Mouse (Mus musculus) stomach, embryonic 15.5 days (tissue): ENCODE results near the gene Ces1a. TPM values are rescaled to one million over a fixed set of nuclear protein-coding genes. Genes with fewer than 3 reads are reported as not detected.

Source experiments
- ATAC-seq: fragments of 200-750 bp; cut with Nextera tagmentation; 2 replicates; pipeline ENCODE4 v1.8.0; 2017; ENCODE audit warnings: low read depth, moderate number of reproducible peaks, moderate TSS enrichment; ENCODE audit not compliant: insufficient read depth, low FRiP score
- H3K27ac ChIP-seq: fragments of 300-500 bp; sonication (generic); 2 replicates; pipeline ENCODE4 v1.5.1; 2015; ENCODE audit warnings: mild to moderate bottlenecking, inconsistent platforms
- H3K27me3 ChIP-seq: fragments of 300-500 bp; sonication (generic); replicated peaks from 2 replicates; pipeline ENCODE4 v1.6.1; 2015; ENCODE audit warnings: inconsistent platforms
- H3K36me3 ChIP-seq: fragments of 300-500 bp; sonication (generic); 2 replicates; pipeline ENCODE4 v1.6.1; 2015; ENCODE audit warnings: inconsistent platforms
- H3K4me1 ChIP-seq: fragments of 300-500 bp; sonication (generic); 2 replicates; pipeline ENCODE4 v1.6.1; 2015; ENCODE audit warnings: inconsistent platforms
- H3K4me2 ChIP-seq: fragments of 300-500 bp; sonication (generic); 2 replicates; pipeline ENCODE4 v1.6.1; 2015; ENCODE audit warnings: mild to moderate bottlenecking, inconsistent platforms
- H3K4me3 ChIP-seq: fragments of 300-500 bp; sonication (generic); replicated peaks from 2 replicates; pipeline ENCODE4 v1.5.1; 2015; ENCODE audit warnings: inconsistent platforms
- H3K9ac ChIP-seq: fragments of 300-500 bp; sonication (generic); 2 replicates; pipeline ENCODE4 v1.6.1; 2015; ENCODE audit warnings: inconsistent platforms
- H3K9me3 ChIP-seq: fragments of 300-500 bp; sonication (generic); 2 replicates; pipeline ENCODE4 v1.6.1; 2016; ENCODE audit warnings: inconsistent platforms
- WGBS: fragments of 180-500 bp; shearing (Covaris S2); methylation state at CpG from one replicate; pipeline ENCODE4 v1.1.7; 2015; 5-methylcytosine and 5-hydroxymethylcytosine counted together
- polyA plus RNA-seq: library from polyadenylated mRNA; unstranded; fragments of >200 nt; fragmentation: Nextera tagmentation; extraction: Ambion mirVana; gene quantifications from 2 replicates; pipeline ENCODE4 v1.2.1, GENCODE M21; 2015

Ces1a gene
- polyA plus RNA-seq = not detected in 2 replicates

GRCm38 (mm10) chr8:93048092-93048491, at the start of gene Ces1a:
TSS of gene Ces1a (minus strand) at chr8:93048192.
- Histone ChIP-seq H3K27me3 (no peaks in the 10 kb centered on the region), H3K27ac (no peak within 1 kb of the TSS), H3K36me3 (no peaks in the 10 kb centered on the region), H3K4me2 (no peak within 1 kb of the TSS), H3K9me3 (no peaks in the 10 kb centered on the region), H3K9ac (no peak within 1 kb of the TSS), H3K4me1 (no peaks in the 10 kb centered on the region), H3K4me3 (no peak within 1 kb of the TSS)
- WGBS = 81% methylated on average over 3 of the region's 3 CpGs
- no peak for ATAC-seq

GRCm38 (mm10) chr8:93095376-93095775, 47.4 kb upstream of the Ces1a start:
- Histone ChIP-seq H3K36me3 (no peaks in the 10 kb centered on the region), H3K4me2 (no peak overlapping the region), H3K4me1 (no peaks in the 10 kb centered on the region), H3K27me3 (no peaks in the 10 kb centered on the region), H3K27ac (no peak overlapping the region), H3K9ac (no peak overlapping the region), H3K4me3 (no peak overlapping the region), H3K9me3 (no peaks in the 10 kb centered on the region)
- no peak for ATAC-seq

- 56% methylated on average over 1 of the region's 1 CpGs for WGBS
Measured at GRCm38 (mm10) chr8:93091324-93091723, 43.3 kb upstream of the Ces1a start.

GRCm38 (mm10) chr8:93088686-93089122, 40.7 kb upstream of the Ces1a start:
- 0 out of 2 replicates have a peak overlapping the region, but pooled peaks have one; percentile 10 for H3K4me2 ChIP-seq
- 3% methylated on average over 2 of the region's 2 CpGs for WGBS
- H3K27me3 ChIP-seq = no peaks in the 10 kb centered on the region
- H3K9me3 ChIP-seq = no peaks in the 10 kb centered on the region
- H3K9ac ChIP-seq = no peak overlapping the region
- peak; percentile 73; the same call in 1 of the 2 replicates for ATAC-seq
- no peak overlapping the region for H3K4me3 ChIP-seq
- H3K27ac ChIP-seq = no peak overlapping the region
- H3K4me1 ChIP-seq = 0 out of 2 replicates have a peak, but pooled peaks cover 3% of the 10 kb centered on the region
- no peaks in the 10 kb centered on the region for H3K36me3 ChIP-seq

More at GRCm38 (mm10) chr8:93091324-93091723, 43.3 kb upstream of the Ces1a start:
- Histone ChIP-seq H3K4me1 (0 out of 2 replicates have a peak, but pooled peaks cover 3% of the 10 kb centered on the region), H3K4me2 (no peak overlapping the region), H3K27ac (no peak overlapping the region), H3K9me3 (no peaks in the 10 kb centered on the region), H3K27me3 (no peaks in the 10 kb centered on the region), H3K36me3 (no peaks in the 10 kb centered on the region), H3K9ac (no peak overlapping the region), H3K4me3 (no peak overlapping the region)
- ATAC-seq = no peak

- Histone ChIP-seq H3K9ac (no peak overlapping the region), H3K27me3 (no peaks in the 10 kb centered on the region), H3K4me2 (peak overlapping the region; percentile 10; the same call in 1 of the 2 replicates), H3K4me1 (0 out of 2 replicates have a peak, but pooled peaks cover 3% of the 10 kb centered on the region), H3K27ac (no peak overlapping the region), H3K4me3 (no peak overlapping the region), H3K9me3 (no peaks in the 10 kb centered on the region), H3K36me3 (no peaks in the 10 kb centered on the region)
- no peak for ATAC-seq
- 14% methylated on average over 7 of the region's 7 CpGs for WGBS
Measured at GRCm38 (mm10) chr8:93088193-93088592, 40.2 kb upstream of the Ces1a start.

- Histone ChIP-seq H3K36me3 (no peaks in the 10 kb centered on the region), H3K27me3 (no peaks in the 10 kb centered on the region), H3K27ac (no peak within 1 kb of the TSS), H3K4me3 (no peak within 1 kb of the TSS), H3K9ac (no peak within 1 kb of the TSS), H3K9me3 (no peaks in the 10 kb centered on the region), H3K4me1 (no peaks in the 10 kb centered on the region), H3K4me2 (no peak within 1 kb of the TSS)
- peak; percentile 72 for ATAC-seq
- 47% methylated on average over 2 of the region's 2 CpGs for WGBS
Measured at GRCm38 (mm10) chr8:93079887-93080286, 31.9 kb upstream of the Ces1a start, which contains the start of gene Ces1b. TSS of gene Ces1b (minus strand) at chr8:93080017.

- Histone ChIP-seq H3K9me3 (no peaks in the 10 kb centered on the region), H3K4me3 (no peak overlapping the region), H3K27ac (no peak overlapping the region), H3K36me3 (no peaks in the 10 kb centered on the region), H3K27me3 (no peaks in the 10 kb centered on the region), H3K9ac (no peak overlapping the region), H3K4me2 (no peak overlapping the region), H3K4me1 (no peaks in the 10 kb centered on the region)
- ATAC-seq = no peak
- 89% methylated on average over 4 of the region's 4 CpGs for WGBS
Measured at GRCm38 (mm10) chr8:93075251-93075650, 27.3 kb upstream of the Ces1a start.

- WGBS = 50% methylated on average over 3 of the region's 3 CpGs
- no peak overlapping the region for H3K27ac ChIP-seq
- no peaks in the 10 kb centered on the region for H3K9me3 ChIP-seq
- H3K9ac ChIP-seq = no peak overlapping the region
- H3K4me1 ChIP-seq = no peaks in the 10 kb centered on the region
- H3K27me3 ChIP-seq = no peaks in the 10 kb centered on the region
- H3K4me2 ChIP-seq = no peak overlapping the region
- no peak overlapping the region for H3K4me3 ChIP-seq
- no peaks in the 10 kb centered on the region for H3K36me3 ChIP-seq
- no peak for ATAC-seq
Measured at GRCm38 (mm10) chr8:93063416-93064117, 15.6 kb upstream of the Ces1a start.

GRCm38 (mm10) chr8:93059185-93059584, 11.2 kb upstream of the Ces1a start:
- ATAC-seq = no peak
- Histone ChIP-seq H3K36me3 (no peaks in the 10 kb centered on the region), H3K4me2 (no peak overlapping the region), H3K4me3 (no peak overlapping the region), H3K9ac (no peak overlapping the region), H3K27me3 (no peaks in the 10 kb centered on the region), H3K27ac (no peak overlapping the region), H3K4me1 (no peaks in the 10 kb centered on the region), H3K9me3 (no peaks in the 10 kb centered on the region)
- WGBS = 8% methylated on average over 2 of the region's 2 CpGs

GRCm38 (mm10) chr8:93055238-93055637, 7.2 kb upstream of the Ces1a start:
- Histone ChIP-seq H3K9ac (no peak overlapping the region), H3K4me1 (no peaks in the 10 kb centered on the region), H3K27ac (no peak overlapping the region), H3K36me3 (no peaks in the 10 kb centered on the region), H3K9me3 (no peaks in the 10 kb centered on the region), H3K27me3 (no peaks in the 10 kb centered on the region), H3K4me2 (no peak overlapping the region), H3K4me3 (no peak overlapping the region)
- WGBS = 29% methylated on average over 2 of the region's 2 CpGs
- no peak for ATAC-seq

- H3K4me1 ChIP-seq = no peaks in the 10 kb centered on the region
- no peak for ATAC-seq
- no peak overlapping the region for H3K4me3 ChIP-seq
- no peaks in the 10 kb centered on the region for H3K9me3 ChIP-seq
- no peak overlapping the region for H3K4me2 ChIP-seq
- H3K36me3 ChIP-seq = no peaks in the 10 kb centered on the region
- no peak overlapping the region for H3K27ac ChIP-seq
- H3K27me3 ChIP-seq = no peaks in the 10 kb centered on the region
- no peak overlapping the region for H3K9ac ChIP-seq
- WGBS = 45% methylated on average over 4 of the region's 4 CpGs
Measured at GRCm38 (mm10) chr8:93048510-93049416, 771 bp upstream of the Ces1a start.

- no peak overlapping the region for H3K9ac ChIP-seq
- no peaks in the 10 kb centered on the region for H3K36me3 ChIP-seq
- no peak for ATAC-seq
- H3K4me1 ChIP-seq = no peaks in the 10 kb centered on the region
- H3K4me2 ChIP-seq = no peak overlapping the region
- H3K4me3 ChIP-seq = no peak overlapping the region
- WGBS = 13% methylated on average over 1 of the region's 1 CpGs
- no peak overlapping the region for H3K27ac ChIP-seq
- H3K27me3 ChIP-seq = no peaks in the 10 kb centered on the region
- no peaks in the 10 kb centered on the region for H3K9me3 ChIP-seq
Measured at GRCm38 (mm10) chr8:93043083-93043482, 4.9 kb downstream of the Ces1a start.
